Mouse (Mus musculus) G1E (cell line): Measurements from ENCODE around the gene Alpk1.

Experiments used
- CTCF ChIP-seq: IDR thresholded peaks from 2 replicates; pipeline ENCODE4 v1.5.1; 2012; ENCODE audit warnings: low read depth, low read length, inconsistent platforms, mixed read lengths
- GATA1 ChIP-seq: IDR thresholded peaks from 2 replicates; pipeline ENCODE4 v1.6.1; 2012; ENCODE audit warnings: borderline replicate concordance, low read length, inconsistent platforms, mixed read lengths
- GATA2 ChIP-seq: IDR thresholded peaks from 2 replicates; pipeline ENCODE4 v1.6.1; 2012; ENCODE audit warnings: low read depth, low read length, inconsistent platforms, borderline replicate concordance
- POLR2AphosphoS5 ChIP-seq: IDR thresholded peaks from 2 replicates; pipeline ENCODE4 v1.6.1; 2012; ENCODE audit warnings: low read depth, low read length, inconsistent platforms; ENCODE audit not compliant: insufficient replicate concordance
- TAL1 ChIP-seq: conservative IDR thresholded peaks from 2 replicates; pipeline ENCODE4 v1.6.1; 2012; ENCODE audit warnings: low read depth, low read length, inconsistent platforms, mixed read lengths

DNA sequence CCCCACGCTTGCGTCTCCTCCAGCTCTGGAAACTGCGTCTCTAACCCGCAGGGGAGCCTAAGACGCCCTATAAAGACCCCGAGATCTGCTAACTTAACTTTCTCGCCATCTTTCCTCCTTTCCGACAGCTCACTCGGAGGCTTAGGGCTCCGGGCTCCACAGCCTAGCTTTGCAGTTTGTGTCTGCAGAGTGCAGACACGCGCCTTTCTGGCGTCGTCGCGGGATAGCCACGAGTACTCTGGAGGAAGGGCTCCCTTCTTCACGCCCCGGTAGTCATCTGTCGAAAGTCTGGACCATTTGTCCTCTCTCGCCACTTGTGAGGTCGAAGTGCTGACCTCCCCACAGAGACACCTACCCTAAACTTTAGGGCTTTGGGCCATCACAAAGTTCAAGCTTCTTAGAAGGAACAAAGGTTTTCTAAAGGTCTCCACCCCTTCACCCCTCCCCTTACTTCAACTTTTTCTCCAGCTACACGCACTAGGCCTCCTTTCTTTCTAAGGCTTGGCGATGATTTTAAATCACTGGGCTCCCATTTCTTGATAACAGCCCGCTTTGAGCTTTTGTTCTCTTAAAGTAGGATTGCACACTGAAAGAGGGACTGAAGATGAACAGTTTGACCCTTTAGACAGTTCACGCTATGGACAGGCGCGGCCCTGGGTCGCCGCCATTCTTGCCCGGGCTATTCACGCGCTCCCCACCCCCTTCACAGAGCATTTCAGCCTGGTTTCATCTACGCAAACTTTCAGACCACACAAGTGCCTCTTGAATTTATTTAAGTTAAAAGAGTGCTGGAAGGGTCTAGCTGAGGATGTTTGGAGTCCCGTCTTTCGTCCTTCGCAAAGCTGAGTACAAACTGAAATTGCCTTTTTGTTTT is 151.8 kb downstream of the Alpk1 start:
- TF ChIP-seq GATA1 = no peak
- TF ChIP-seq CTCF = no peak
- no peak for TF ChIP-seq POLR2AphosphoS5
- TF ChIP-seq TAL1 = no peak
- no peak for TF ChIP-seq GATA2
